9 mouse cellular contexts compared by ENCODE assay signal in the genomic region with DNA sequence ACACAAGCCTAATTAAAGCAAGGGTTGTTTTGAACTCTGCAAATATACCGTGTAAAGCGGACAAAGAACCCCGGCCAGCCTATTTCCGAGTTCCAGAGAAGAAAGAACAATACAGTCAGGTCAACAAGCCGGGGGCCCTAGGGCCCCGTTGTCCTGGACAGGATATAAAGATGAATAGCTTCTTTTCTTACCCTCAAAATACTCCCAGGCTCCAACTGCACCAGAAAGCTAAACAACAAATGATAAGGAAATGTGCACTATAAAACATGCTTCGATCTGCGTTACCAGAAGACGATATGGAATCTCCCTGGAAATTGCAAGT. TPM values are rescaled to one million over a fixed set of nuclear protein-coding genes. Genes with fewer than 3 reads are reported as not detected.
A peak's percentile ranks its signal among the peaks of the same experiment; 100 is the strongest.
DNase-seq lines count a peak whose midpoint lies in the region; ATAC-seq and TF ChIP-seq lines count a peak whose summit lies in the region.
"Had no signal": no experiment of that assay in that cellular context is flagged by ENCODE, and none has a peak within 500 bp of the region (broad histone marks: within the 10 kb centered on the region; RNA-seq: fewer than 3 reads in every experiment).

No protein-coding gene starts in this region.

- WGBS in forebrain, embryonic 12.5 days = 38% methylated on average over 9 of the region's 9 CpGs
- 37% methylated on average over 9 of the region's 9 CpGs for WGBS in forebrain, embryonic 16.5 days
- 36% methylated on average over 9 of the region's 9 CpGs for WGBS in neural tube, embryonic 12.5 days
- 72% methylated on average over 9 of the region's 9 CpGs for WGBS in liver, embryonic 14.5 days (ENCODE audit: insufficient replicate concordance)
- 59% methylated on average over 9 of the region's 9 CpGs for WGBS in stomach, postnatal 0 days

- no peak for ATAC-seq in forebrain, embryonic 12.5 days (ENCODE audit: low FRiP score)
- ATAC-seq in forebrain, embryonic 16.5 days = no peak
- no peak for ATAC-seq in neural tube, embryonic 12.5 days (ENCODE audit: low FRiP score, low read depth)
- ATAC-seq in liver, embryonic 14.5 days (ENCODE audit: insufficient read depth) = no peak
- ATAC-seq in stomach, postnatal 0 days (ENCODE audit: low FRiP score, low TSS enrichment) = 0 out of 2 replicates have a peak, but pooled peaks have one; percentile 2

- H3K27me3 ChIP-seq in forebrain, embryonic 12.5 days = no peaks in the 10 kb centered on the region
- no peaks in the 10 kb centered on the region for H3K27me3 ChIP-seq in forebrain, embryonic 16.5 days (replicated peaks; ENCODE audit: control insufficient read depth, insufficient read depth, low read length)
- H3K27me3 ChIP-seq in neural tube, embryonic 12.5 days (replicated peaks) = peaks cover 8% of the 10 kb centered on the region; the same call in 1 of the 2 replicates
- H3K27me3 ChIP-seq in liver, embryonic 14.5 days (ENCODE audit: control insufficient read depth, insufficient read depth, low read length) = no peaks in the 10 kb centered on the region
- no peaks in the 10 kb centered on the region for H3K27me3 ChIP-seq in stomach, postnatal 0 days (ENCODE audit: control insufficient read depth, insufficient read depth, low read length)

- H3K9ac ChIP-seq in forebrain, embryonic 12.5 days = no peak overlapping the region
- no peak overlapping the region for H3K9ac ChIP-seq in forebrain, embryonic 16.5 days (replicated peaks; ENCODE audit: low read depth, low read length)
- no peak overlapping the region for H3K9ac ChIP-seq in neural tube, embryonic 12.5 days
- H3K9ac ChIP-seq in liver, embryonic 14.5 days (replicated peaks) = 0 out of 2 replicates have a peak overlapping the region, but pooled peaks have one; percentile 13
- no peak overlapping the region for H3K9ac ChIP-seq in stomach, postnatal 0 days (ENCODE audit: low read length)

- no peak overlapping the region for H3K27ac ChIP-seq in forebrain, embryonic 12.5 days
- no peak overlapping the region for H3K27ac ChIP-seq in forebrain, embryonic 16.5 days (ENCODE audit: low read length)
- no peak overlapping the region for H3K27ac ChIP-seq in neural tube, embryonic 12.5 days
- no peak overlapping the region for H3K27ac ChIP-seq in liver, embryonic 14.5 days
- H3K27ac ChIP-seq in stomach, postnatal 0 days (replicated peaks) = peak overlapping the region; percentile 3; the same call in 1 of the 2 replicates

- DNase-seq in neural tube, embryonic 10.5 days (ENCODE audit: extremely low spot score, low spot score) = no peak
- no peak for DNase-seq in liver, embryonic 14.5 days (ENCODE audit: low read depth in 3 of 3, low spot score in 3 of 3)
- DNase-seq in stomach, postnatal 0 days (ENCODE audit: low spot score) = no peak
- DNase-seq in ovary, postnatal 36 days (ENCODE audit: low spot score) = no peak
- no peak for DNase-seq in gastrocnemius, adult 8-10 months (ENCODE audit: low spot score in 2 of 2)

- H3K36me3 ChIP-seq in forebrain, embryonic 12.5 days (replicated peaks) = no peaks in the 10 kb centered on the region
- H3K36me3 ChIP-seq in forebrain, embryonic 16.5 days (ENCODE audit: control insufficient read depth, insufficient read depth) = no peaks in the 10 kb centered on the region
- no peaks in the 10 kb centered on the region for H3K36me3 ChIP-seq in neural tube, embryonic 12.5 days
- H3K36me3 ChIP-seq in liver, embryonic 14.5 days (replicated peaks; ENCODE audit: control insufficient read depth, insufficient read depth, low read depth) = no peaks in the 10 kb centered on the region
- H3K36me3 ChIP-seq in stomach, postnatal 0 days (ENCODE audit: control insufficient read depth, insufficient read depth, low read length) = no peaks in the 10 kb centered on the region

- peaks cover 5% of the 10 kb centered on the region for H3K4me1 ChIP-seq in forebrain, embryonic 12.5 days
- no peaks in the 10 kb centered on the region for H3K4me1 ChIP-seq in forebrain, embryonic 16.5 days (replicated peaks; ENCODE audit: control insufficient read depth, insufficient read depth, low read length)
- H3K4me1 ChIP-seq in neural tube, embryonic 12.5 days = peaks cover 9% of the 10 kb centered on the region
- no peaks in the 10 kb centered on the region for H3K4me1 ChIP-seq in liver, embryonic 14.5 days (replicated peaks; ENCODE audit: control insufficient read depth in 2 of 2, insufficient read depth in 2 of 2, low read length in 1 of 2)
- H3K4me1 ChIP-seq in stomach, postnatal 0 days (replicated peaks; ENCODE audit: control insufficient read depth, insufficient read depth) = no peaks in the 10 kb centered on the region

- H3K9me3 ChIP-seq in forebrain, embryonic 12.5 days = no peaks in the 10 kb centered on the region
- H3K9me3 ChIP-seq in forebrain, embryonic 16.5 days (ENCODE audit: control insufficient read depth, low read length) = no peaks in the 10 kb centered on the region
- 0 out of 2 replicates have a peak, but pooled peaks cover 3% of the 10 kb centered on the region for H3K9me3 ChIP-seq in neural tube, embryonic 12.5 days
- no peaks in the 10 kb centered on the region for H3K9me3 ChIP-seq in liver, embryonic 14.5 days (ENCODE audit: control insufficient read depth, low read length)
- no peaks in the 10 kb centered on the region for H3K9me3 ChIP-seq in stomach, postnatal 0 days (ENCODE audit: control insufficient read depth, low read length)

- no peak overlapping the region for H3K4me3 ChIP-seq in forebrain, embryonic 12.5 days (replicated peaks)
- no peak overlapping the region for H3K4me3 ChIP-seq in forebrain, embryonic 16.5 days (replicated peaks; ENCODE audit: low read length)
- H3K4me3 ChIP-seq in neural tube, embryonic 12.5 days = no peak overlapping the region
- peak overlapping the region in 1 of 2 experiments; percentile 39; a peak in 2 of 4 replicates for H3K4me3 ChIP-seq in liver, embryonic 14.5 days (ENCODE audit: insufficient read depth in 1 of 2, low read depth in 2 of 2, low read length in 2 of 2)
- H3K4me3 ChIP-seq in stomach, postnatal 0 days (ENCODE audit: low read depth, low read length) = no peak overlapping the region

- no peak for TF ChIP-seq CTCF in liver, embryonic 14.5 days (IDR thresholded peaks at IDR 0.05; ENCODE audit: low read depth)
- no peak for TF ChIP-seq CTCF in stomach, postnatal 0 days (IDR thresholded peaks at IDR 0.05; ENCODE audit: low read depth)

- peak overlapping the region; percentile 0; the same call in 1 of the 2 replicates for H3K4me2 ChIP-seq in forebrain, embryonic 12.5 days
- H3K4me2 ChIP-seq in forebrain, embryonic 16.5 days (ENCODE audit: low read length) = no peak overlapping the region; the same call in none of the 2 replicates
- H3K4me2 ChIP-seq in neural tube, embryonic 12.5 days (replicated peaks) = peak overlapping the region; percentile 38
- peak overlapping the region; percentile 11; the same call in 1 of the 2 replicates for H3K4me2 ChIP-seq in liver, embryonic 14.5 days (ENCODE audit: low read depth)
- H3K4me2 ChIP-seq in stomach, postnatal 0 days (replicated peaks; ENCODE audit: low read depth) = 0 out of 2 replicates have a peak overlapping the region, but pooled peaks have one; percentile 20

- no peak for TF ChIP-seq EP300 in liver, embryonic 14.5 days (IDR thresholded peaks at IDR 0.05; ENCODE audit: low read depth)
- no peak for TF ChIP-seq EP300 in stomach, postnatal 0 days (optimal IDR thresholded peaks at IDR 0.05)

RNA-seq across cellular contexts. Expression of gene Bex6, which starts 21.3 kb away (rescaled TPM):
- polyA plus RNA-seq in forebrain, embryonic 12.5 days (2016; fragmentation: Nextera tagmentation; extraction: Ambion mirVana) = not detected in 2 replicates
- polyA plus RNA-seq in forebrain, embryonic 16.5 days (2015; fragmentation: Nextera tagmentation; extraction: Ambion mirVana) = not detected in 2 replicates
- not detected in 2 replicates for polyA plus RNA-seq in neural tube, embryonic 12.5 days (2016; fragmentation: Nextera tagmentation; extraction: Ambion mirVana)
- polyA plus RNA-seq in liver, embryonic 14.5 days (2012; rRNA removed) = 0.52 and 0.90 TPM in 2 replicates
- polyA plus RNA-seq in liver, embryonic 14.5 days (2014; fragmentation: Nextera tagmentation; extraction: Ambion mirVana) = 0.70 and 0.71 TPM in 2 replicates
- polyA plus RNA-seq in stomach, postnatal 0 days (2015; fragmentation: Nextera tagmentation; extraction: Ambion mirVana) = not detected in 2 replicates
- total RNA-seq in gastrocnemius, adult 8-10 months (2022) = not detected
- polyA plus RNA-seq: large intestine, adult 2 months had no signal

RNA-seq across cellular contexts. Expression of gene Nrros, which starts 35.6 kb away (rescaled TPM):
- polyA plus RNA-seq in forebrain, embryonic 12.5 days (2016; fragmentation: Nextera tagmentation; extraction: Ambion mirVana) = 6.8 and 7.4 TPM in 2 replicates
- 9.0 TPM in 2 replicates for polyA plus RNA-seq in forebrain, embryonic 16.5 days (2015; fragmentation: Nextera tagmentation; extraction: Ambion mirVana)
- polyA plus RNA-seq in neural tube, embryonic 12.5 days (2016; fragmentation: Nextera tagmentation; extraction: Ambion mirVana) = 6.7 and 9.0 TPM in 2 replicates
- polyA plus RNA-seq in liver, embryonic 14.5 days (2012; rRNA removed) = 11.6 and 13.2 TPM in 2 replicates
- 18.8 and 18.9 TPM in 2 replicates for polyA plus RNA-seq in liver, embryonic 14.5 days (2014; fragmentation: Nextera tagmentation; extraction: Ambion mirVana)
- polyA plus RNA-seq in stomach, postnatal 0 days (2015; fragmentation: Nextera tagmentation; extraction: Ambion mirVana) = 8.2 TPM in 2 replicates
- total RNA-seq in gastrocnemius, adult 8-10 months (2022) = 1 to 10 TPM in 2 of 4 experiments, under 1 TPM in 2; 0.56 to 1.7 (median 1.2) TPM

RNA-seq across cellular contexts. Expression of gene Fbxo45, which starts 46.0 kb away (rescaled TPM):
- 14.3 and 25.8 TPM in 2 replicates for polyA plus RNA-seq in forebrain, embryonic 12.5 days (2016; fragmentation: Nextera tagmentation; extraction: Ambion mirVana)
- polyA plus RNA-seq in forebrain, embryonic 16.5 days (2015; fragmentation: Nextera tagmentation; extraction: Ambion mirVana) = 9.9 and 10.2 TPM in 2 replicates
- polyA plus RNA-seq in neural tube, embryonic 12.5 days (2016; fragmentation: Nextera tagmentation; extraction: Ambion mirVana) = 28.1 and 31.0 TPM in 2 replicates
- polyA plus RNA-seq in liver, embryonic 14.5 days (2012; rRNA removed) = 2.7 and 4.0 TPM in 2 replicates
- 5.1 and 6.6 TPM in 2 replicates for polyA plus RNA-seq in liver, embryonic 14.5 days (2014; fragmentation: Nextera tagmentation; extraction: Ambion mirVana)
- 11.7 and 11.8 TPM in 2 replicates for polyA plus RNA-seq in stomach, postnatal 0 days (2015; fragmentation: Nextera tagmentation; extraction: Ambion mirVana)
- 10 to 100 TPM; 15.9 to 20.6 (median 16.7) TPM for total RNA-seq in gastrocnemius, adult 8-10 months (2022)

RNA-seq across cellular contexts. Expression of gene Wdr53, which starts 46.1 kb away (rescaled TPM):
- polyA plus RNA-seq in forebrain, embryonic 12.5 days (2016; fragmentation: Nextera tagmentation; extraction: Ambion mirVana) = 16.8 and 17.8 TPM in 2 replicates
- 13.9 and 15.7 TPM in 2 replicates for polyA plus RNA-seq in forebrain, embryonic 16.5 days (2015; fragmentation: Nextera tagmentation; extraction: Ambion mirVana)
- polyA plus RNA-seq in neural tube, embryonic 12.5 days (2016; fragmentation: Nextera tagmentation; extraction: Ambion mirVana) = 16.2 and 16.3 TPM in 2 replicates
- polyA plus RNA-seq in liver, embryonic 14.5 days (2012; rRNA removed) = 4.8 and 7.9 TPM in 2 replicates
- polyA plus RNA-seq in liver, embryonic 14.5 days (2014; fragmentation: Nextera tagmentation; extraction: Ambion mirVana) = 11.2 and 11.5 TPM in 2 replicates
- polyA plus RNA-seq in stomach, postnatal 0 days (2015; fragmentation: Nextera tagmentation; extraction: Ambion mirVana) = 17.7 and 22.3 TPM in 2 replicates
- 1 to 10 TPM; 5.5 to 8.0 (median 6.5) TPM for total RNA-seq in gastrocnemius, adult 8-10 months (2022)
